Mouse (Mus musculus) kidney, postnatal 10 days (tissue): ENCODE results near the gene Fitm2.
"Not testable (repeated sequence)": the region's sequence is repeated elsewhere in the genome, so short reads cannot be mapped to it uniquely, and the experiment has no call there.

Experiments
- DNase-seq: peaks from one replicate; pipeline ENCODE4 v3.0.0; 2021; ENCODE audit warnings: mixed read lengths

The Fitm2 gene

GRCm38 (mm10) chr2:163462801-163463200 lies 9.6 kb downstream of the Fitm2 start:
- DNase-seq = no peak

GRCm38 (mm10) chr2:163462386-163462785 lies 10.0 kb downstream of the Fitm2 start:
- DNase-seq = no peak

- DNase-seq = not testable (repeated sequence)
Observed at GRCm38 (mm10) chr2:163461307-163461706, 11.1 kb downstream of the Fitm2 start.

GRCm38 (mm10) chr2:163460622-163461021 lies 11.8 kb downstream of the Fitm2 start:
- DNase-seq = no peak

GRCm38 (mm10) chr2:163459380-163459779 lies 13.0 kb downstream of the Fitm2 start:
- no peak for DNase-seq

GRCm38 (mm10) chr2:163458539-163459265 lies 13.7 kb downstream of the Fitm2 start:
- peak; percentile 19 for DNase-seq

- DNase-seq = no peak
Observed at GRCm38 (mm10) chr2:163453378-163453777, 19.1 kb downstream of the Fitm2 start.

GRCm38 (mm10) chr2:163452738-163453137 lies 19.7 kb downstream of the Fitm2 start:
- DNase-seq = no peak

- no peak for DNase-seq
Observed at GRCm38 (mm10) chr2:163450668-163451295, 21.6 kb downstream of the Fitm2 start.

- no peak for DNase-seq
Observed at GRCm38 (mm10) chr2:163449276-163449675, 23.2 kb downstream of the Fitm2 start.

GRCm38 (mm10) chr2:163447375-163447774 lies 25.1 kb downstream of the Fitm2 start:
- no peak for DNase-seq

- DNase-seq = no peak
Observed at GRCm38 (mm10) chr2:163444017-163444416, 28.4 kb downstream of the Fitm2 start.

- no peak for DNase-seq
Observed at GRCm38 (mm10) chr2:163443543-163443942, 28.9 kb downstream of the Fitm2 start.

GRCm38 (mm10) chr2:163439488-163439887 lies 32.9 kb downstream of the Fitm2 start:
- no peak for DNase-seq

- peak; percentile 81 for DNase-seq
Observed at GRCm38 (mm10) chr2:163438619-163439451, 33.6 kb downstream of the Fitm2 start.

GRCm38 (mm10) chr2:163438246-163438618 lies 34.2 kb downstream of the Fitm2 start, which contains the start of gene Gdap1l1:
TSS of gene Gdap1l1 (plus strand) at chr2:163438476.
- peak; percentile 23 for DNase-seq

GRCm38 (mm10) chr2:163437800-163438199 lies 34.6 kb downstream of the Fitm2 start:
- no peak for DNase-seq

- no peak for DNase-seq
Observed at GRCm38 (mm10) chr2:163433971-163434370, 38.5 kb downstream of the Fitm2 start.

GRCm38 (mm10) chr2:163431289-163431688 lies 41.1 kb downstream of the Fitm2 start:
- no peak for DNase-seq

- no peak for DNase-seq
Observed at GRCm38 (mm10) chr2:163428346-163429011, 44.0 kb downstream of the Fitm2 start.

GRCm38 (mm10) chr2:163424597-163424996 lies 47.8 kb downstream of the Fitm2 start, which contains the start of gene Oser1:
TSS of gene Oser1 (minus strand) at chr2:163424697.
- no peak for DNase-seq

GRCm38 (mm10) chr2:163422895-163423660 lies 49.4 kb downstream of the Fitm2 start:
- no peak for DNase-seq
